Mouse (Mus musculus): ENCODE measurements around the gene Panx1.

The Panx1 gene

GRCm38 (mm10) chr9:14970805-14971525 lies 74.3 kb downstream of the Panx1 start:
- no peak for DNase-seq (ENCODE audit: low spot score)

- no peak for DNase-seq (ENCODE audit: low spot score)
Measured at GRCm38 (mm10) chr9:14970211-14970610, 75.1 kb downstream of the Panx1 start.

- no peak for DNase-seq (ENCODE audit: low spot score)
Measured at GRCm38 (mm10) chr9:14967598-14967997, 77.7 kb downstream of the Panx1 start.

- no peak for DNase-seq (ENCODE audit: low spot score)
Measured at GRCm38 (mm10) chr9:14966787-14967186, 78.5 kb downstream of the Panx1 start.

- DNase-seq (ENCODE audit: low spot score): no peak
Measured at GRCm38 (mm10) chr9:14965368-14965767, 79.9 kb downstream of the Panx1 start.

GRCm38 (mm10) chr9:14962769-14963168 lies 82.5 kb downstream of the Panx1 start:
- DNase-seq (ENCODE audit: low spot score): no peak

GRCm38 (mm10) chr9:14954659-14955058 lies 90.6 kb downstream of the Panx1 start:
- no peak for DNase-seq (ENCODE audit: low spot score)
